Mouse (Mus musculus) thymus, postnatal 25 days (tissue): Measurements from ENCODE around the gene Pif1.

Experiments
- DNase-seq: peaks from one replicate; pipeline ENCODE4 v3.0.0; 2022

Pif1 gene

GRCm38 (mm10) chr9:65562081-65562506 is 24.9 kb upstream of the Pif1 start:
- no peak for DNase-seq

- DNase-seq = no peak
These were observed 23.9 kb upstream of the Pif1 start for GRCm38 (mm10) chr9:65563073-65563472.

- no peak for DNase-seq
These were observed 22.3 kb upstream of the Pif1 start for GRCm38 (mm10) chr9:65564698-65565097.

GRCm38 (mm10) chr9:65568787-65569186 is 18.2 kb upstream of the Pif1 start:
- DNase-seq = no peak

GRCm38 (mm10) chr9:65569491-65569971 is 17.4 kb upstream of the Pif1 start:
- DNase-seq = no peak

GRCm38 (mm10) chr9:65572837-65573236 is 14.1 kb upstream of the Pif1 start:
- no peak for DNase-seq

GRCm38 (mm10) chr9:65574513-65575392 is 12.2 kb upstream of the Pif1 start:
- no peak for DNase-seq

- no peak for DNase-seq
These were observed 11.4 kb upstream of the Pif1 start for GRCm38 (mm10) chr9:65575393-65576196.

GRCm38 (mm10) chr9:65576861-65577510 is 10.0 kb upstream of the Pif1 start:
- DNase-seq = no peak

- DNase-seq = no peak
These were observed 9.3 kb upstream of the Pif1 start for GRCm38 (mm10) chr9:65577511-65578196.

GRCm38 (mm10) chr9:65578801-65579249 is 8.1 kb upstream of the Pif1 start:
- DNase-seq = peak; percentile 46

- DNase-seq = peak; percentile 94
These were observed 7.1 kb upstream of the Pif1 start, which contains the start of gene Plekho2 for GRCm38 (mm10) chr9:65579781-65580371. Gene Plekho2 (minus strand): TSS chr9:65580040.

- DNase-seq = peak; percentile 88
These were observed 6.3 kb upstream of the Pif1 start for GRCm38 (mm10) chr9:65580401-65581256.

GRCm38 (mm10) chr9:65583045-65583444 is 3.9 kb upstream of the Pif1 start:
- peak; percentile 62 for DNase-seq

GRCm38 (mm10) chr9:65587270-65587572 is 261 bp downstream of the Pif1 start:
- no peak for DNase-seq

GRCm38 (mm10) chr9:65587573-65588358 is 806 bp downstream of the Pif1 start:
- peak; percentile 50 for DNase-seq

GRCm38 (mm10) chr9:65589091-65589490 is 2.1 kb downstream of the Pif1 start:
- DNase-seq = no peak

- DNase-seq = no peak
These were observed 5.8 kb downstream of the Pif1 start for GRCm38 (mm10) chr9:65592721-65593120.

- no peak for DNase-seq
These were observed 6.6 kb downstream of the Pif1 start for GRCm38 (mm10) chr9:65593596-65593995.

GRCm38 (mm10) chr9:65598765-65599249 is 11.8 kb downstream of the Pif1 start:
- DNase-seq = peak; percentile 50
